Comparison of ENCODE assay signal across 14 mouse cellular contexts in genomic region chr5:137106434-137106833, GRCm38 (mm10). TPM values are rescaled to one million over a fixed set of nuclear protein-coding genes. Genes with fewer than 3 reads are reported as not detected.
DNase-seq lines count a peak whose midpoint lies in the region; ATAC-seq and TF ChIP-seq lines count a peak whose summit lies in the region.
"Had no signal": no experiment of that assay in that cellular context is flagged by ENCODE, and none has a peak within 500 bp of the region (broad histone marks: within the 10 kb centered on the region; RNA-seq: fewer than 3 reads in every experiment).

No protein-coding gene starts in this region.

- no peak overlapping the region for H3K9ac ChIP-seq in liver, adult 2 months (ENCODE audit: low read depth, low read length)
- H3K9ac ChIP-seq in heart, embryonic 11.5 days (ENCODE audit: low read depth, low read length): no peak overlapping the region
- no peak overlapping the region for H3K9ac ChIP-seq in lung, postnatal 0 days (replicated peaks; ENCODE audit: low read depth)
- H3K9ac ChIP-seq in hindbrain, embryonic 16.5 days (ENCODE audit: low read depth, low read length): no peak overlapping the region
- H3K9ac ChIP-seq: limb, embryonic 12.5 days had no signal

- peaks cover 2% of the 10 kb centered on the region; the same call in 1 of the 2 replicates for H3K9me3 ChIP-seq in heart, embryonic 11.5 days (replicated peaks; ENCODE audit: control insufficient read depth, low read length)
- no peaks in the 10 kb centered on the region for H3K9me3 ChIP-seq in lung, postnatal 0 days (ENCODE audit: low read length)
- no peaks in the 10 kb centered on the region for H3K9me3 ChIP-seq in hindbrain, embryonic 16.5 days (ENCODE audit: control insufficient read depth, low read length)

- TF ChIP-seq EP300 in lung, postnatal 0 days (IDR thresholded peaks at IDR 0.05): no peak

- peak overlapping the region; percentile 41 for H3K4me2 ChIP-seq in heart, embryonic 11.5 days
- H3K4me2 ChIP-seq in lung, postnatal 0 days (replicated peaks; ENCODE audit: low read depth, low read length): peak overlapping the region; percentile 14; the same call in 1 of the 2 replicates
- no peak overlapping the region for H3K4me2 ChIP-seq in hindbrain, embryonic 16.5 days (ENCODE audit: low read length)
- H3K4me2 ChIP-seq: limb, embryonic 12.5 days had no signal

- H3K27me3 ChIP-seq in liver, adult 2 months (ENCODE audit: control insufficient read depth, insufficient read depth, low read length): no peaks in the 10 kb centered on the region
- no peaks in the 10 kb centered on the region for H3K27me3 ChIP-seq in heart, embryonic 11.5 days (ENCODE audit: control insufficient read depth, insufficient read depth, low read length)
- H3K27me3 ChIP-seq in lung, postnatal 0 days (replicated peaks; ENCODE audit: insufficient read depth, low read length): no peaks in the 10 kb centered on the region
- H3K27me3 ChIP-seq in hindbrain, embryonic 16.5 days (replicated peaks; ENCODE audit: control insufficient read depth, insufficient read depth, low read length): no peaks in the 10 kb centered on the region

- no peak for TF ChIP-seq POLR2A in liver, adult 2 months (IDR thresholded peaks at IDR 0.05; ENCODE audit: extremely low read depth, insufficient read depth, low read length)

- no peak overlapping the region for H3K4me3 ChIP-seq in liver, adult 2 months (ENCODE audit: insufficient read depth, low read depth, low read length)
- no peak overlapping the region for H3K4me3 ChIP-seq in heart, embryonic 11.5 days (ENCODE audit: low read depth, low read length)
- H3K4me3 ChIP-seq in lung, postnatal 0 days (ENCODE audit: low read depth, low read length): no peak overlapping the region
- no peak overlapping the region for H3K4me3 ChIP-seq in hindbrain, embryonic 16.5 days (ENCODE audit: low read length)
- H3K4me3 ChIP-seq: erythroblast, embryonic 14.5 days; limb, embryonic 12.5 days had no signal

- peaks cover 5% of the 10 kb centered on the region for H3K4me1 ChIP-seq in liver, adult 2 months (ENCODE audit: control insufficient read depth, insufficient read depth, low read length)
- H3K4me1 ChIP-seq in heart, embryonic 11.5 days (ENCODE audit: control insufficient read depth, insufficient read depth, low read length): peaks cover 8% of the 10 kb centered on the region; the same call in 1 of the 2 replicates
- H3K4me1 ChIP-seq in lung, postnatal 0 days (ENCODE audit: insufficient read depth, low read depth, low read length): peaks cover 2% of the 10 kb centered on the region; the same call in 1 of the 2 replicates
- no peaks in the 10 kb centered on the region for H3K4me1 ChIP-seq in hindbrain, embryonic 16.5 days (ENCODE audit: control insufficient read depth, insufficient read depth, low read depth, low read length)
- H3K4me1 ChIP-seq: limb, embryonic 12.5 days had no signal

- TF ChIP-seq CTCF in liver, adult 2 months (IDR thresholded peaks at IDR 0.05; ENCODE audit: low read depth, low read length): no peak
- TF ChIP-seq CTCF in lung, postnatal 0 days (IDR thresholded peaks at IDR 0.05): no peak

- 67% methylated on average over 4 of the region's 4 CpGs for WGBS in liver, adult 2 months
- WGBS in heart, embryonic 11.5 days (ENCODE audit: insufficient replicate concordance): 71% methylated on average over 4 of the region's 4 CpGs
- WGBS in lung, postnatal 0 days: 63% methylated on average over 4 of the region's 4 CpGs
- WGBS in hindbrain, embryonic 16.5 days: 76% methylated on average over 4 of the region's 4 CpGs

- H3K36me3 ChIP-seq in liver, adult 2 months (ENCODE audit: control insufficient read depth, insufficient read depth, low read length): no peaks in the 10 kb centered on the region
- H3K36me3 ChIP-seq in heart, embryonic 11.5 days (ENCODE audit: control insufficient read depth, insufficient read depth, low read length): no peaks in the 10 kb centered on the region
- no peaks in the 10 kb centered on the region for H3K36me3 ChIP-seq in lung, postnatal 0 days (ENCODE audit: insufficient read depth, low read length)
- H3K36me3 ChIP-seq in hindbrain, embryonic 16.5 days (ENCODE audit: control insufficient read depth, insufficient read depth, low read length): no peaks in the 10 kb centered on the region

- peak; percentile 33 for DNase-seq in gastrocnemius, adult 18-20 months (ENCODE audit: low spot score)
- DNase-seq in gastrocnemius, adult 8-10 months (ENCODE audit: low spot score in 2 of 2): no peak
- peak; percentile 24 for DNase-seq in liver, adult 2 months (ENCODE audit: extremely low read depth, low read depth, low spot score)
- DNase-seq in liver: no peak
- peak; percentile 63 for DNase-seq in lung, postnatal 0 days (ENCODE audit: low spot score)
- no peak for DNase-seq in testis, postnatal 14 days (ENCODE audit: low spot score)

- H3K27ac ChIP-seq in liver, adult 2 months (replicated peaks; ENCODE audit: insufficient read depth, low read depth, low read length): no peak overlapping the region
- H3K27ac ChIP-seq in heart, embryonic 11.5 days (ENCODE audit: low read depth, low read length): no peak overlapping the region
- no peak overlapping the region for H3K27ac ChIP-seq in lung, postnatal 0 days (ENCODE audit: low read length)
- no peak overlapping the region for H3K27ac ChIP-seq in hindbrain, embryonic 16.5 days (ENCODE audit: low read depth, low read length)
- H3K27ac ChIP-seq: limb, embryonic 12.5 days had no signal

- no peaks in the 10 kb centered on the region for H3K79me2 ChIP-seq in liver, adult 2 months (ENCODE audit: control insufficient read depth, insufficient read depth, low read length)

- ATAC-seq in heart, embryonic 11.5 days (replicated peaks; ENCODE audit: insufficient number of reproducible peaks, low FRiP score, low TSS enrichment): no peak
- ATAC-seq in lung, postnatal 0 days: peak; percentile 37
- ATAC-seq in hindbrain, embryonic 16.5 days: no peak
- ATAC-seq: intestine, postnatal 0 days had no signal

RNA-seq across cellular contexts. Expression of gene Trim56, which starts 9.6 kb away (rescaled TPM):
- 1 to 10 TPM; 7.4 to 8.0 TPM for total RNA-seq in gastrocnemius, adult 18-20 months (2021)
- 1 to 10 TPM; 6.5 to 9.0 (median 7.8) TPM for total RNA-seq in gastrocnemius, adult 8-10 months (2022)
- 9.3 and 11.2 TPM in 2 replicates for total RNA-seq in liver, adult 2 months (2014; rRNA removed)
- 4.3 and 5.7 TPM in 2 replicates for polyA plus RNA-seq in liver, adult 2 months (2012; rRNA removed)
- 5.8 and 9.4 TPM in 2 replicates for polyA plus RNA-seq in heart, embryonic 11.5 days (2014; fragmentation: Nextera tagmentation; extraction: Ambion mirVana)
- 13.4 and 16.4 TPM in 2 replicates for polyA plus RNA-seq in lung, postnatal 0 days (2015; fragmentation: Nextera tagmentation; extraction: Ambion mirVana)
- polyA plus RNA-seq in hindbrain, embryonic 16.5 days (2015; fragmentation: Nextera tagmentation; extraction: Ambion mirVana): 1.8 and 2.3 TPM in 2 replicates

RNA-seq across cellular contexts. Expression of gene Serpine1, which starts 34.4 kb away (rescaled TPM):
- 1 to 10 TPM; 4.9 to 5.5 TPM for total RNA-seq in gastrocnemius, adult 18-20 months (2021)
- total RNA-seq in gastrocnemius, adult 8-10 months (2022): 1 to 10 TPM; 1.8 to 7.5 (median 6.2) TPM
- 0.83 and 1.9 TPM in 2 replicates for total RNA-seq in liver, adult 2 months (2014; rRNA removed)
- polyA plus RNA-seq in liver, adult 2 months (2012; rRNA removed): 0.12 and 0.32 TPM in 2 replicates
- polyA plus RNA-seq in heart, embryonic 11.5 days (2014; fragmentation: Nextera tagmentation; extraction: Ambion mirVana): 0.52 and 0.97 TPM in 2 replicates
- 0.88 and 1.1 TPM in 2 replicates for polyA plus RNA-seq in lung, postnatal 0 days (2015; fragmentation: Nextera tagmentation; extraction: Ambion mirVana)
- polyA plus RNA-seq in hindbrain, embryonic 16.5 days (2015; fragmentation: Nextera tagmentation; extraction: Ambion mirVana): 0.14 TPM in 1 of 2 replicates, not detected in the other
- polyA plus RNA-seq: erythroblast, embryonic 14.5 days had no signal

RNA-seq across cellular contexts. Expression of gene Muc3, which starts 42.7 kb away (rescaled TPM):
- not detected for total RNA-seq in gastrocnemius, adult 18-20 months (2021)
- not detected for total RNA-seq in gastrocnemius, adult 8-10 months (2022)
- 0.28 TPM in 1 of 2 replicates, not detected in the other for total RNA-seq in liver, adult 2 months (2014; rRNA removed)
- polyA plus RNA-seq in liver, adult 2 months (2012; rRNA removed): 0.19 and 0.37 TPM in 2 replicates
- not detected in 2 replicates for polyA plus RNA-seq in heart, embryonic 11.5 days (2014; fragmentation: Nextera tagmentation; extraction: Ambion mirVana)
- polyA plus RNA-seq in lung, postnatal 0 days (2015; fragmentation: Nextera tagmentation; extraction: Ambion mirVana): not detected in 2 replicates
- not detected in 2 replicates for polyA plus RNA-seq in hindbrain, embryonic 16.5 days (2015; fragmentation: Nextera tagmentation; extraction: Ambion mirVana)
- total RNA-seq: layer of hippocampus, postnatal 36 days; megakaryocyte-erythroid progenitor cell, adult 5-6 weeks had no signal
- polyA plus RNA-seq: erythroblast, embryonic 14.5 days; hindbrain, embryonic 11.5 days; limb, embryonic 12.5 days had no signal

Comparison
In these comparisons a context has a peak if more than half of its experiments do, and no peak if none do; other contexts are left out.
1. DNase-seq: peak in gastrocnemius, adult 18-20 months (single experiment), liver, adult 2 months (single experiment) and lung, postnatal 0 days (single experiment); none in gastrocnemius, adult 8-10 months (0 of 2), liver (single experiment) and testis, postnatal 14 days (single experiment).